Mouse (Mus musculus) gastrocnemius, postnatal 4 days (tissue): ENCODE measurements around the gene Pcbp2. TPM values are rescaled to one million over a fixed set of nuclear protein-coding genes. Genes with fewer than 3 reads are reported as not detected.

ENCODE experiments used
- DNase-seq, 2 experiments: peaks; one replicate each; pipeline ENCODE4 v3.0.0; 2021 to 2022; ENCODE audit warnings: low spot score in 2 of 2, mixed read lengths in 2 of 2
- total RNA-seq, 2 experiments: library from RNA; stranded (reverse); gene quantifications; 2 replicates each; pipeline ENCODE4 v1.2.3; 2021

Gene Pcbp2
- total RNA-seq, 2 experiments from 2014 or later, result 614 to 662 TPM

GRCm38 (mm10) chr15:102521480-102521879 lies 51.1 kb downstream of the Pcbp2 start:
- no peak for DNase-seq

DNA sequence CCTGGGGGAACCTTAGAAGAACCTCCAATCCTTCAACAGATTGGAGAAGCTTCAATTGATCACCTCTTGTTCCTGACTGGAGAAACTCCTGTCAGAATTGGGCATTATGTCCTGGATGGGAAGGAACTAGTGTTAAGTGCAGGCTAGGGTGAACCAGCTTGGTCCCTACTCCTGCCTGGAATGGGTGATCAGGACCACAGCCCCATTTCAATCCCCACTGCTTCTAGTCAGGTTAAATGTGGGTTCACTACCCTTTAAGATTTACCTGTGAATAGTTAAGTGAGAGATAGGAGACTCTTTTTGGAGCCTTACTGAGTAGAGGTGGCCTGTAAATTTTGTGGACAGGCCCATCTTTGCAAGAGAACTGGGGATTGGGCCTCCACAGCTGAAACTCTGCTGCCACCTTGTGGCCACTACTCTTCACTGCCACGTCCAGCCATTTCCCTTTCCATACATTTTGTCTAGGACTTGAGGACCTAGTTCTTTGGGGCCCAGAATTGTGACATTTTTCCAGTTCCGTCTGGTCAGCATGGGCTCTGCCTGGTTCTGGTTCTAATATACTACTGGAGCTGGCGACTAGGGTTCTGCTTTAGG lies 54.6 kb downstream of the Pcbp2 start, which contains the start of gene Npff:
TSS of gene Npff (minus strand) at position 51 of the 594 bp plus-strand sequence.
- DNase-seq, result peak in 1 of 2 experiments; percentile 71

DNA sequence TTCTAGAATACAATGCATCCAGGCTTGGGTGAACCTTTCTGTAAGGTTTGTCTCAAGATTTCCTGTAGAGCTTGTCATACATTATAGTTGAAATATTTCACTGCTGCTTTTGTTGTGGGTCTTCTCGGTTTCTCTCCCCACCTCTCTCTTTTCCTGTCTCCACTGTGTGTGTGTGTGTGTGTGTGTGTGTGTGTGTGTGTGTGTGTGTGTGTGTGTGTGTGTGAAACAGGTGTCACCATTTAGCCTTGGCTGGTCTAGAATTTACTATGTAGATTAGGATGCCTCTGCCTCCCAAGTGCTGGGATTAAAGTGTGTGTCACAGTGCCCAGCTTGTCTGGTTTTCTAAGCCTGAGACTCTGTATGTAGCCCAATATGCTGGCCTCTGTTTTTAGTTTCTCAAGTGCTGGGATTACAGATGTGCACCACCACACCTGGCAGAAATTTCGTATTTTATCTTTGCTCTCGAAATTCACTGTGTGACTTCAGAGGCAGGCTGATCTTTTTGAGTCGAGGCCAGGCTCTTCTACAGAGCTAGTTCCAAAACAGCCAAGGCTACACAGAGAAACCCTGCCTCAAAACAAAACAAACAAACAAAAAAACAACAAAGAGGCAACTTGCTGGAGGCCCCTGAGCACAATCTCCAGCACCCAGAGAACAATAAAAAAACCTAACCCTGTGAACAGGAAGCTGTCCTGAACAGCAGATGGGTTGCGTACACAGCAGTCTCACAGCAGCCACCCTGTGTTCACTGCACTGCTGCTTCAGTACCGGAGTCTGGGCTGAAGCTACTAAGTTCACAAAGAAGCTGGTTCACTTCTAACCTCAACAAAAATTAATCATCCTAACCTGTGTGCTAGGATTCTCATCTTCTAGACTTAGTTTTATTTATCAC lies 56.0 kb downstream of the Pcbp2 start:
- no peak for DNase-seq

- DNase-seq, result no peak
Measured at GRCm38 (mm10) chr15:102527936-102528335, 57.6 kb downstream of the Pcbp2 start.

DNA sequence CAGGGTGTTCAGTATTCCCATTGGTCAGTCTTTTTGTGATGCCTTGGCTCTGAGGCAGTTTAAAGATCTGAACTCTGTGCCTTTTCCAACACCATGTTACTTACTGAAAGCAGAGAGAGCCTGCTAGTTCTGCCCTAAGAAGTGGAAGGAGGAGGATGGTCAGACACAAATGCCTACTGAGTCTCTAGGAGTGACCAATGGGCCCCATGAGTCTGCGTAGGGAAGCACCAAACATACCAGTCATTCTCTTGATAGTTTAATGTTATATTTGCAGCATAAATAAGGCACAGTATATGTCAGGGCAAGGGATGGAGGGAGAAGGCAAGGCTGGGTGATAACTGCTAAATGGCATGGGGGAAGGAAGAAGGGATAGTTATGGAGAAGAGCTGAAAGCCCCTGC lies 58.1 kb downstream of the Pcbp2 start:
- no peak for DNase-seq

DNA sequence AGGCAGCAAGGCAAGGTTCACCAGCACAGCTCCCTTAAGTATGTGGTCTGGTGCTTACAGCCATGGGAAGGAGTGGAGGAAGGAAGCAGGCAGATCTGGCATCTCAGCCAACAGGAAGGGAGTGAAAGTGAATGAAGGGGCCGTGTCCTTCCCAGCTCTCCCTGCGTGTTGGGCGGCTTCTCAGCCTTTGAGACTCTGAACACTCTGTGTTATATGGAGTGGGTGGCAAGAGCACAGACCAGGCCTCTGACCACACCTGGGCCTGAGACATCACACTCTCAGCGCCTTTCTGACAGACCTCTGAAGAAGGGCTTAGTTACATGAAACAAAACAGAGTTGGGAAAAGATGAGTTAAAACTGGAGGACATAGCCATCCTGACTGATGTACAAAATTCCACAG lies 60.2 kb downstream of the Pcbp2 start:
- no peak for DNase-seq

DNA sequence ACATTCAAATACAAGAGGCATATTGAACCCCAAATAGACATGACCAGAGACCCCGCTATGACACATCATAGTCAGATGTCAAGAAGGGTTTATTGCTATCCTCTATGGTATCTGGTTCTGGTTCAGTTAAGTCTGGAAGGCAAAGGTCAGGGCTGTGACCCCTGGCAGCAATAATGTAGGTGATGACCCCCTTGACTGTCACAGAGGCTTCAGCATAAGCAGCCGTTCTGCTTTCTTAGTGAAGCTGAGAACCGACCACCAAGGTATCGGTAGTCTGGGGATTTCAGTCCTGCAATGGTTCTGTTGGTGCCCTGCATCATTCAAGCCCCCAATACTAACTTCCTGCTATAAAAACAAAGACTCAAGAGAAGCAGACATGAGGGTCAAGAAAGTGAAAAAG lies 61.2 kb downstream of the Pcbp2 start:
- no peak for DNase-seq

DNA sequence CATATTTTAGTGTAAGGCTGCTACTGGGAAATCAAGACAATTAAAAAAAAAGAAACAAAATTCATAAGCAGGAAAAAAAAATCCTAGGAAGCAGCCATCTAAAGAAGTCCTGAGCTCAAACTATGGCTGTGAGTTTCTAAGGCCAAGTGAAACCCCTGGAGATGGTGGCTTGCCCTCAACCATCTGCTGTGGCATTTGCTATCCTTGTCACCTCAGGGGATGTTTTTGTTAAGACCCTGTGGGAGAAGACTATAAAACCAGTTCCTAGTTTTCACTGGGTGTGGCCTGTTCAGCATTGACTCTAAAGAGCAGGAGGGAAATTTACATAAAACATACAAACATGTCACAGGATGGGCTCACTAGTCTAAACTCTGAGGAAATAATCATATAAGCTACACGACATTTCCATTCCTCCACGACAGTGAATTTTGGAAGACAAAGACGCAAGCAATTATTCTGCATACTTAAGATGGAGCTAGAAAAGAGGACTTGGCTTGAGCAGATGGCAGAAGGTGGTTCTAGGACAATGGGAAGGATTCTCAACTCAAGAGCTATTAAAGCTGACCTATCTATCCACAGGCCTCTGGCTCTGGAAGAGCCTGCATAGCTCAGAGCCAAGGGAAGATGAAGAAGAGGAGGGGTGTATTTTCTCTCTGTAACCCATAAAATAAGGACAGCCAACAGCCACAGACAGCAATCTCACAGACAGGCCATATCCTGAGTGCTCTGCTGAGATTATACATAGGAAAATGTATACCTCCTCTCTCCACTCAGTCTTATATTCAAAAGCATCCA lies 62.0 kb downstream of the Pcbp2 start:
- no peak for DNase-seq

- DNase-seq, result no peak
Measured at GRCm38 (mm10) chr15:102533926-102534325, 63.6 kb downstream of the Pcbp2 start.

GRCm38 (mm10) chr15:102544801-102545200 lies 74.5 kb downstream of the Pcbp2 start:
- DNase-seq, result no peak

DNA sequence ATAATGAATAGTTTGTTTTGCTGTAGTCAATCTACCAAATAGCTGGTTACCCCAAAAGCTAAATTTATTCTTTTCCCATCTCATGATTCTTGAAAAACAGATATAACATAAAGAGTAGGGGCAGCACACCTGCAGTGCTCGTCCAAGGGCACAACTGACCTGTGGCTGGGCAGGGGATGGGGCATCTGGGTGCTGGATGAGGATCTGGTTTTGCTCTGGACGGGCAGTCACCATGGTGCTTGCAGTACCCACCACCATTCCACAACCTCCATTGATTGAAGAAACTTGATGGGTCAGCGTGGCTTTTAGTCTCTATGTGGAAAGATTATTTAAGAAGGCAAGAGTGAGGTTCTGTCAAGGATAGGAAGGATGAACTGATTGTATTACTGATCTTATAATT lies 75.9 kb downstream of the Pcbp2 start:
- no peak for DNase-seq

GRCm38 (mm10) chr15:102546677-102547427 lies 76.5 kb downstream of the Pcbp2 start:
- peak in 1 of 2 experiments; percentile 51 for DNase-seq

- no peak for DNase-seq
Measured at GRCm38 (mm10) chr15:102547478-102547877, 77.1 kb downstream of the Pcbp2 start.

Other genes with a start within 250 kb of the Pcbp2 start
- gene Itgb7, start 238.6 kb upstream of the Pcbp2 start, total RNA-seq, result 1 to 10 TPM; 1.3 to 2.1 TPM
- 10 to 100 TPM; 21.3 to 27.8 TPM for gene Rarg, start 213.0 kb upstream of the Pcbp2 start, total RNA-seq
- not detected for gene Gm9918, start 200.0 kb upstream of the Pcbp2 start, total RNA-seq
- gene Mfsd5, start 191.1 kb upstream of the Pcbp2 start, total RNA-seq, result 10 to 100 TPM; 18.9 to 20.0 TPM
- 10 to 100 TPM; 13.0 to 20.5 TPM for gene Espl1, start 174.3 kb upstream of the Pcbp2 start, total RNA-seq
- 100 to 1,000 TPM; 331 to 348 TPM for gene Pfdn5, start 144.4 kb upstream of the Pcbp2 start, total RNA-seq
- gene Myg1, start 138.8 kb upstream of the Pcbp2 start, total RNA-seq, result 10 to 100 TPM; 31.0 to 35.1 TPM
- gene Aaas, start 119.8 kb upstream of the Pcbp2 start, total RNA-seq, result 10 to 100 TPM; 14.0 to 14.3 TPM
- under 1 TPM; 0.18 to 0.22 TPM for gene Sp7, start 103.4 kb upstream of the Pcbp2 start, total RNA-seq
- 10 to 100 TPM; 54.9 to 69.9 TPM for gene Sp1, start 64.4 kb upstream of the Pcbp2 start, total RNA-seq
- 1 to 10 TPM; 3.6 to 3.9 TPM for gene Amhr2, start 25.2 kb upstream of the Pcbp2 start, total RNA-seq
- gene Prr13, start 11.5 kb upstream of the Pcbp2 start, total RNA-seq, result 10 to 100 TPM; 15.2 to 18.7 TPM
- gene Gm10337, start 33.2 kb downstream of the Pcbp2 start, total RNA-seq, result 1 to 10 TPM in 1 of 2 experiments, not detected in 1; 7.6 TPM
- gene Map3k12, start 46.5 kb downstream of the Pcbp2 start, total RNA-seq, result 1 to 10 TPM; 6.1 to 6.3 TPM
- gene Tarbp2, start 47.7 kb downstream of the Pcbp2 start, total RNA-seq, result 10 to 100 TPM; 54.7 to 56.9 TPM
- gene Npff, start 54.4 kb downstream of the Pcbp2 start, total RNA-seq, result 1 to 10 TPM; 3.4 to 4.9 TPM
- under 1 TPM in 1 of 2 experiments, not detected in 1; 0.70 TPM for gene Gm28047, start 154.5 kb downstream of the Pcbp2 start, total RNA-seq
- 10 to 100 TPM; 85.3 to 97.2 TPM for gene Atf7, start 154.9 kb downstream of the Pcbp2 start, total RNA-seq
- 10 to 100 TPM; 19.0 to 29.5 TPM for gene Atp5g2, start 201.8 kb downstream of the Pcbp2 start, total RNA-seq